Mouse (Mus musculus): ENCODE measurements around the gene Tmem164. TPM values are rescaled to one million over a fixed set of nuclear protein-coding genes. Genes with fewer than 3 reads are reported as not detected.

Gene Tmem164
- 14.5 and 17.6 TPM in 2 replicates for polyA plus RNA-seq (2012; rRNA removed; ENCODE audit: low replicate concordance)

GRCm38 (mm10) chrX:142681056-142681615 is at the start of gene Tmem164:
Tmem164 (plus strand) TSS chrX:142681406.

